Mouse (Mus musculus): Measurements from ENCODE around the gene Kcne4. TPM values are rescaled to one million over a fixed set of nuclear protein-coding genes. Genes with fewer than 3 reads are reported as not detected.
A peak's percentile ranks its signal among the peaks of the same experiment; 100 is the strongest.

Gene Kcne4
- polyA plus RNA-seq, 1 experiment from 2014 or later = 4.2 TPM

DNA sequence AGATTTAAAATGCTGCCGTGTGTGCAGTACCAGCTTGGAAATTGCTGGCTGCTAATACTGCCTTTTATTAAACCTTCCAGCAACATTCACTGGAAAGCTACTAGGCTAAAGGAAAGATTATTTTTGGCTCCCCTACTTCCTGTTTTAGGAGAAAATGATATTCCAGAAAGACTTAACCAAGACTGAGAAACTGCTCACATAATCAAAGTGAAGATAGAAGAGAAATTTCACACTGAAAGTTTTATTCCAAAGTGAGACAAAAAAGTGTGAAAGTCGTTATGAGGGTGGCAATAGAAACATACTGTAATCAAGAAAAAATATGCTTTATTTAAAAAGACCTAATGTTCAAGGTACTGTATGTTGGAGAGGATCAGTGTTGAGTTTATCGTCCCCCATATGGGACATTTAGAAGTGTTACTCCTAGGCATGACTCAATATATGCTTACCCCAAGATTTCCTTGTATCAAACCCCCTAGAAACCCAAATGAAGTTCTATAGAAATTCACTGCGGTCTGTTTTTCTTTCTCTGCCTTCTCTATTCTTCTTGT lies 48.3 kb downstream of the Kcne4 start:
- H3K27ac ChIP-seq (ENCODE audit: low read length) = peak overlapping the region; percentile 87
- H3K36me3 ChIP-seq (ENCODE audit: control insufficient read depth, insufficient read depth) = no peaks in the 10 kb centered on the region
- 71% methylated on average over 4 of the region's 4 CpGs for WGBS
- no peak overlapping the region for H3K4me2 ChIP-seq (ENCODE audit: low read depth, low read length)
- no peak overlapping the region for H3K9ac ChIP-seq (ENCODE audit: low read length)
- ATAC-seq (replicated peaks; ENCODE audit: extremely low read depth, insufficient read depth, low FRiP score) = no peak
- H3K27me3 ChIP-seq (ENCODE audit: control insufficient read depth, insufficient read depth, low read length) = no peaks in the 10 kb centered on the region
- peaks cover 18% of the 10 kb centered on the region for H3K4me1 ChIP-seq (ENCODE audit: control insufficient read depth, insufficient read depth, low read length)
- H3K9me3 ChIP-seq (replicated peaks; ENCODE audit: control insufficient read depth, low read length) = no peaks in the 10 kb centered on the region
- no peak overlapping the region for H3K4me3 ChIP-seq (ENCODE audit: low read length)

- 87% methylated on average over 5 of the region's 5 CpGs for WGBS
- ATAC-seq (replicated peaks; ENCODE audit: extremely low read depth, insufficient read depth, low FRiP score) = no peak
- no peaks in the 10 kb centered on the region for H3K36me3 ChIP-seq (ENCODE audit: control insufficient read depth, insufficient read depth)
Measured at GRCm38 (mm10) chr1:78865991-78866390, 49.4 kb downstream of the Kcne4 start.

DNA sequence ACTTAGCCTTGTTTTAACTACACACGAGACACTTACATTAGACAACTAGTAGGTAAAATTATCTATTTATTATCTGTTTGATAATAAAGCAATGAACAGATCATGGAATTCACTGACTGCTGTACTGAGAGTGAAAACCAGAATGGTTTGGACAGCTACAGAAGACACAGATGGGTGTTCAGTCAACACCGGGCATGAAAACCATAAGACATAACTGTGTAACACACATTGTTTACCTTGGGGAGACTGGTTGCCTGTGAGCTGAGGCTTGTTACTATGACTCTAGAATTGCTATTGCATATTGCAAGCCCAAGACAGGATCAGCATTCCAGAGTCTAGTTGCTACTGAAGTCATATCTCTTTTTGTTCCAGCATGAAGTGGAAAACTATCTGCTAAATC lies 49.9 kb downstream of the Kcne4 start:
- Histone ChIP-seq H3K36me3 (ENCODE audit: control insufficient read depth, insufficient read depth) (no peaks in the 10 kb centered on the region), H3K9ac (ENCODE audit: low read length) (no peak overlapping the region), H3K4me1 (ENCODE audit: control insufficient read depth, insufficient read depth, low read length) (peaks cover 18% of the 10 kb centered on the region), H3K9me3 (replicated peaks; ENCODE audit: control insufficient read depth, low read length) (no peaks in the 10 kb centered on the region), H3K4me3 (ENCODE audit: low read length) (no peak overlapping the region), H3K27ac (ENCODE audit: low read length) (no peak overlapping the region), H3K27me3 (ENCODE audit: control insufficient read depth, insufficient read depth, low read length) (no peaks in the 10 kb centered on the region), H3K4me2 (ENCODE audit: low read depth, low read length) (no peak overlapping the region)
- WGBS = 79% methylated on average over 2 of the region's 2 CpGs
- no peak for ATAC-seq (replicated peaks; ENCODE audit: extremely low read depth, insufficient read depth, low FRiP score)

More at GRCm38 (mm10) chr1:78865991-78866390, 49.4 kb downstream of the Kcne4 start:
- Histone ChIP-seq H3K27ac (ENCODE audit: low read length) (no peak overlapping the region), H3K4me1 (ENCODE audit: control insufficient read depth, insufficient read depth, low read length) (peaks cover 18% of the 10 kb centered on the region), H3K9me3 (replicated peaks; ENCODE audit: control insufficient read depth, low read length) (no peaks in the 10 kb centered on the region), H3K9ac (ENCODE audit: low read length) (no peak overlapping the region), H3K27me3 (ENCODE audit: control insufficient read depth, insufficient read depth, low read length) (no peaks in the 10 kb centered on the region), H3K4me2 (ENCODE audit: low read depth, low read length) (no peak overlapping the region), H3K4me3 (ENCODE audit: low read length) (no peak overlapping the region)

Other genes with a start within 250 kb of the Kcne4 start
- 78.7 and 87.1 TPM in 2 replicates for gene Acsl3, start 158.9 kb upstream of the Kcne4 start, polyA plus RNA-seq (2015; fragmentation: Nextera tagmentation; extraction: Ambion mirVana)
- 1.8 and 2.2 TPM in 2 replicates for gene Utp14b, start 158.7 kb upstream of the Kcne4 start, polyA plus RNA-seq (2015; fragmentation: Nextera tagmentation; extraction: Ambion mirVana)